Mouse (Mus musculus) embryonic fibroblast, embryonic 13.5 days (primary cell): Measurements from ENCODE around the gene Riok2. TPM values are rescaled to one million over a fixed set of nuclear protein-coding genes. Genes with fewer than 3 reads are reported as not detected.

Source experiments
- H3K27ac ChIP-seq: 2 replicates; pipeline ENCODE4 v1.5.1; 2012; ENCODE audit warnings: low read length, control low read depth, inconsistent platforms; ENCODE audit not compliant: insufficient read depth
- H3K4me1 ChIP-seq: 2 replicates; pipeline ENCODE4 v1.6.1; 2011; ENCODE audit warnings: low read length; ENCODE audit not compliant: control insufficient read depth, insufficient read depth
- H3K4me3 ChIP-seq: 2 replicates; pipeline ENCODE4 v1.5.1; 2011; ENCODE audit warnings: mild to moderate bottlenecking, control low read depth, low read length; ENCODE audit not compliant: insufficient read depth
- CTCF ChIP-seq: IDR thresholded peaks from 2 replicates; pipeline ENCODE4 v1.5.1; 2011; ENCODE audit warnings: mild to moderate bottlenecking, control low read depth, low read length, moderate library complexity, borderline replicate concordance; ENCODE audit not compliant: insufficient read depth
- POLR2A ChIP-seq: IDR thresholded peaks from 2 replicates; pipeline ENCODE4 v1.6.1; 2011; ENCODE audit warnings: low read depth, mild to moderate bottlenecking, control low read depth, low read length, moderate library complexity
- polyA plus RNA-seq: library from polyadenylated mRNA; stranded (reverse); fragments of >200 nt; gene quantifications from 2 replicates; pipeline ENCODE4 v1.2.4, GENCODE M21; 2011; ENCODE audit warnings: low read depth; ENCODE audit not compliant: missing spikeins, insufficient read length

Gene Riok2
- polyA plus RNA-seq, 1 experiment, result 30.4 TPM

GRCm38 (mm10) chr17:17408137-17408536 lies 34.0 kb downstream of the Riok2 start:
- TF ChIP-seq POLR2A, result no peak
- TF ChIP-seq CTCF, result no peak
- Histone ChIP-seq H3K4me1 (no peaks in the 10 kb centered on the region; the same call in 1 of the 2 replicates), H3K4me3 (no peak overlapping the region), H3K27ac (peak overlapping the region; percentile 18; the same call in 1 of the 2 replicates)

- TF ChIP-seq POLR2A (no peak), CTCF (no peak)
- Histone ChIP-seq H3K4me3 (no peak overlapping the region), H3K4me1 (no peaks in the 10 kb centered on the region; the same call in 1 of the 2 replicates), H3K27ac (no peak overlapping the region)
These were observed 34.8 kb downstream of the Riok2 start for GRCm38 (mm10) chr17:17408720-17409478.

- Histone ChIP-seq H3K4me3 (no peak overlapping the region), H3K4me1 (no peaks in the 10 kb centered on the region; the same call in 1 of the 2 replicates), H3K27ac (no peak overlapping the region)
- no peak for TF ChIP-seq POLR2A
- TF ChIP-seq CTCF, result no peak
These were observed 35.5 kb downstream of the Riok2 start for GRCm38 (mm10) chr17:17409601-17410000.

GRCm38 (mm10) chr17:17411443-17411842 lies 37.3 kb downstream of the Riok2 start:
- Histone ChIP-seq H3K4me1 (no peaks in the 10 kb centered on the region; the same call in 1 of the 2 replicates), H3K27ac (no peak overlapping the region), H3K4me3 (no peak overlapping the region)
- TF ChIP-seq CTCF (no peak), POLR2A (no peak)

GRCm38 (mm10) chr17:17412176-17412575 lies 38.1 kb downstream of the Riok2 start:
- TF ChIP-seq POLR2A (no peak), CTCF (no peak)
- Histone ChIP-seq H3K4me3 (no peak overlapping the region), H3K4me1 (no peaks in the 10 kb centered on the region; the same call in 1 of the 2 replicates), H3K27ac (no peak overlapping the region)

- Histone ChIP-seq H3K27ac (no peak overlapping the region), H3K4me1 (no peaks in the 10 kb centered on the region), H3K4me3 (no peak overlapping the region)
- TF ChIP-seq CTCF, result no peak
- TF ChIP-seq POLR2A, result no peak
These were observed 40.1 kb downstream of the Riok2 start for GRCm38 (mm10) chr17:17414206-17414605.

- H3K4me1 ChIP-seq, result no peaks in the 10 kb centered on the region
- H3K4me3 ChIP-seq, result no peak overlapping the region
- TF ChIP-seq POLR2A (no peak), CTCF (no peak)
- no peak overlapping the region for H3K27ac ChIP-seq
These were observed 50.6 kb downstream of the Riok2 start for GRCm38 (mm10) chr17:17424609-17425307.

- H3K4me3 ChIP-seq, result no peak overlapping the region
- TF ChIP-seq CTCF (no peak), POLR2A (no peak)
- no peak overlapping the region for H3K27ac ChIP-seq
- no peaks in the 10 kb centered on the region for H3K4me1 ChIP-seq
These were observed 51.3 kb downstream of the Riok2 start for GRCm38 (mm10) chr17:17425308-17425813.

GRCm38 (mm10) chr17:17425906-17426305 lies 51.8 kb downstream of the Riok2 start:
- TF ChIP-seq POLR2A (no peak), CTCF (no peak)
- no peak overlapping the region for H3K4me3 ChIP-seq
- H3K27ac ChIP-seq, result no peak overlapping the region
- no peaks in the 10 kb centered on the region for H3K4me1 ChIP-seq

- Histone ChIP-seq H3K4me3 (no peak overlapping the region), H3K27ac (no peak overlapping the region), H3K4me1 (no peaks in the 10 kb centered on the region)
- TF ChIP-seq CTCF (no peak), POLR2A (no peak)
These were observed 54.8 kb downstream of the Riok2 start for GRCm38 (mm10) chr17:17428888-17429287.
